Mouse (Mus musculus) kidney, embryonic 14.5 days (tissue): ENCODE measurements at regions not wholly inside any gene's neighbourhood (a gene's known extent, or its start where the extent isn't known, plus 50 kb on each side); places are given as distances from the start of the nearest gene placed in this dataset.

Source experiments
- ATAC-seq: fragments of 200-750 bp; cut with Nextera tagmentation; 2 replicates; pipeline ENCODE4 v1.8.0; 2017; ENCODE audit warnings: moderate number of reproducible peaks, mild to moderate bottlenecking, moderate TSS enrichment, moderate library complexity; ENCODE audit not compliant: low FRiP score, low TSS enrichment
- H3K27ac ChIP-seq: fragments of 300-500 bp; sonication (generic); 2 replicates; pipeline ENCODE4 v1.5.1; 2014; ENCODE audit warnings: low read depth, mild to moderate bottlenecking, low read length, moderate library complexity, mixed read lengths
- H3K27me3 ChIP-seq: fragments of 300-500 bp; sonication (generic); 2 replicates; pipeline ENCODE4 v1.6.1; 2014; ENCODE audit warnings: mild to moderate bottlenecking, low read length; ENCODE audit not compliant: control insufficient read depth, insufficient read depth
- H3K36me3 ChIP-seq: fragments of 300-500 bp; sonication (generic); 2 replicates; pipeline ENCODE4 v1.6.1; 2014; ENCODE audit warnings: low read length, mixed read lengths; ENCODE audit not compliant: control insufficient read depth, insufficient read depth
- H3K4me1 ChIP-seq: fragments of 300-500 bp; sonication (generic); 2 replicates; pipeline ENCODE4 v1.6.1; 2014; ENCODE audit warnings: low read length, mixed read lengths; ENCODE audit not compliant: control insufficient read depth, insufficient read depth
- H3K4me2 ChIP-seq: fragments of 300-500 bp; sonication (generic); replicated peaks from 2 replicates; pipeline ENCODE4 v1.6.1; 2014; ENCODE audit warnings: low read depth, mild to moderate bottlenecking, low read length
- H3K4me3 ChIP-seq: fragments of 300-500 bp; sonication (generic); 2 replicates; pipeline ENCODE4 v1.5.1; 2014; ENCODE audit warnings: mild to moderate bottlenecking, low read length
- H3K9ac ChIP-seq: fragments of 300-500 bp; sonication (generic); 2 replicates; pipeline ENCODE4 v1.6.1; 2014; ENCODE audit warnings: low read depth, mild to moderate bottlenecking, low read length, moderate library complexity
- H3K9me3 ChIP-seq: fragments of 300-500 bp; sonication (generic); 2 replicates; pipeline ENCODE4 v1.6.1; 2016; ENCODE audit warnings: low read length; ENCODE audit not compliant: control insufficient read depth
- WGBS: fragments of 180-500 bp; shearing (Covaris S2); extraction: QIAGEN DNeasy Blood & Tissue Kit; methylation state at CpG from one replicate; pipeline ENCODE4 v1.1.7; 2014; 5-methylcytosine and 5-hydroxymethylcytosine counted together

GRCm38 (mm10) chr14:101382838-101383237 lies 182.7 kb upstream of the Prr30 start:
- ATAC-seq = no peak
- H3K27me3 ChIP-seq = peaks cover 7% of the 10 kb centered on the region; the same call in 1 of the 2 replicates
- H3K4me3 ChIP-seq = no peak overlapping the region
- no peak overlapping the region for H3K27ac ChIP-seq
- no peaks in the 10 kb centered on the region for H3K4me1 ChIP-seq
- no peaks in the 10 kb centered on the region for H3K36me3 ChIP-seq
- no peak overlapping the region for H3K4me2 ChIP-seq
- no peaks in the 10 kb centered on the region for H3K9me3 ChIP-seq
- 33% methylated on average over 6 of the region's 6 CpGs for WGBS
- H3K9ac ChIP-seq = no peak overlapping the region

GRCm38 (mm10) chr14:101381943-101382342 lies 181.8 kb upstream of the Prr30 start:
- Histone ChIP-seq H3K27ac (no peak overlapping the region), H3K4me3 (no peak overlapping the region), H3K9me3 (no peaks in the 10 kb centered on the region), H3K36me3 (no peaks in the 10 kb centered on the region), H3K27me3 (peaks cover 7% of the 10 kb centered on the region; the same call in 1 of the 2 replicates), H3K9ac (no peak overlapping the region), H3K4me1 (no peaks in the 10 kb centered on the region), H3K4me2 (no peak overlapping the region)
- no peak for ATAC-seq
- 88% methylated on average over 2 of the region's 2 CpGs for WGBS

- H3K4me3 ChIP-seq = no peak overlapping the region; the same call in 1 of the 2 replicates
- H3K27me3 ChIP-seq = peaks cover 7% of the 10 kb centered on the region; the same call in 1 of the 2 replicates
- no peak overlapping the region for H3K27ac ChIP-seq
- H3K9me3 ChIP-seq = no peaks in the 10 kb centered on the region
- 48% methylated on average over 4 of the region's 4 CpGs for WGBS
- 0 out of 2 replicates have a peak overlapping the region, but pooled peaks have one; percentile 8 for H3K9ac ChIP-seq
- H3K4me1 ChIP-seq = no peaks in the 10 kb centered on the region
- no peaks in the 10 kb centered on the region for H3K36me3 ChIP-seq
- 0 out of 2 replicates have a peak, but pooled peaks have one; percentile 18 for ATAC-seq
- H3K4me2 ChIP-seq = peak overlapping the region; percentile 35; the same call in 1 of the 2 replicates
Observed at GRCm38 (mm10) chr14:101379663-101380006, 179.5 kb upstream of the Prr30 start.

GRCm38 (mm10) chr14:101378965-101379662 lies 179.0 kb upstream of the Prr30 start:
- H3K9me3 ChIP-seq = no peaks in the 10 kb centered on the region
- H3K4me2 ChIP-seq = peak overlapping the region; percentile 35
- H3K27ac ChIP-seq = no peak overlapping the region
- H3K36me3 ChIP-seq = no peaks in the 10 kb centered on the region
- H3K4me3 ChIP-seq = peak overlapping the region; percentile 20; the same call in 1 of the 2 replicates
- no peaks in the 10 kb centered on the region for H3K4me1 ChIP-seq
- 29% methylated on average over 21 of the region's 21 CpGs for WGBS
- ATAC-seq = peak; percentile 91
- H3K9ac ChIP-seq = 0 out of 2 replicates have a peak overlapping the region, but pooled peaks have one; percentile 8
- peaks cover 7% of the 10 kb centered on the region; the same call in 1 of the 2 replicates for H3K27me3 ChIP-seq

GRCm38 (mm10) chr14:101378545-101378944 lies 178.4 kb upstream of the Prr30 start:
- H3K4me2 ChIP-seq = no peak overlapping the region
- ATAC-seq = no peak

GRCm38 (mm10) chr14:101376690-101377089 lies 176.6 kb upstream of the Prr30 start:
- ATAC-seq = no peak
- WGBS = 78% methylated on average over 1 of the region's 1 CpGs
- Histone ChIP-seq H3K9me3 (no peaks in the 10 kb centered on the region), H3K4me2 (no peak overlapping the region), H3K4me3 (no peak overlapping the region), H3K9ac (no peak overlapping the region), H3K4me1 (no peaks in the 10 kb centered on the region), H3K36me3 (no peaks in the 10 kb centered on the region), H3K27me3 (peaks cover 4% of the 10 kb centered on the region; the same call in 1 of the 2 replicates), H3K27ac (no peak overlapping the region)

More at GRCm38 (mm10) chr14:101378545-101378944, 178.4 kb upstream of the Prr30 start:
- Histone ChIP-seq H3K4me1 (no peaks in the 10 kb centered on the region), H3K27ac (no peak overlapping the region), H3K9ac (no peak overlapping the region), H3K9me3 (no peaks in the 10 kb centered on the region), H3K36me3 (no peaks in the 10 kb centered on the region), H3K27me3 (peaks cover 7% of the 10 kb centered on the region; the same call in 1 of the 2 replicates), H3K4me3 (no peak overlapping the region)
- WGBS = 84% methylated on average over 8 of the region's 8 CpGs

GRCm38 (mm10) chr14:101375833-101376232 lies 175.7 kb upstream of the Prr30 start:
- no peak overlapping the region for H3K27ac ChIP-seq
- no peak overlapping the region for H3K4me3 ChIP-seq
- WGBS = 34% methylated on average over 6 of the region's 6 CpGs
- H3K27me3 ChIP-seq = peaks cover 4% of the 10 kb centered on the region; the same call in 1 of the 2 replicates
- no peak overlapping the region for H3K4me2 ChIP-seq
- H3K9ac ChIP-seq = no peak overlapping the region
- H3K4me1 ChIP-seq = no peaks in the 10 kb centered on the region
- no peaks in the 10 kb centered on the region for H3K9me3 ChIP-seq
- no peaks in the 10 kb centered on the region for H3K36me3 ChIP-seq
- ATAC-seq = peak; percentile 56; the same call in 1 of the 2 replicates

GRCm38 (mm10) chr14:101373864-101374263 lies 173.7 kb upstream of the Prr30 start:
- no peaks in the 10 kb centered on the region for H3K9me3 ChIP-seq
- no peak overlapping the region for H3K4me2 ChIP-seq
- WGBS = 93% methylated on average over 4 of the region's 4 CpGs
- H3K27me3 ChIP-seq = peaks cover 4% of the 10 kb centered on the region; the same call in 1 of the 2 replicates
- no peak for ATAC-seq
- H3K36me3 ChIP-seq = no peaks in the 10 kb centered on the region
- H3K4me3 ChIP-seq = no peak overlapping the region
- H3K9ac ChIP-seq = no peak overlapping the region
- H3K27ac ChIP-seq = no peak overlapping the region
- no peaks in the 10 kb centered on the region for H3K4me1 ChIP-seq

- no peaks in the 10 kb centered on the region for H3K27me3 ChIP-seq
- no peaks in the 10 kb centered on the region for H3K9me3 ChIP-seq
- no peaks in the 10 kb centered on the region for H3K36me3 ChIP-seq
- H3K4me3 ChIP-seq = no peak overlapping the region
- H3K4me2 ChIP-seq = no peak overlapping the region
- WGBS = 77% methylated on average over 2 of the region's 2 CpGs
- no peak overlapping the region for H3K9ac ChIP-seq
- no peaks in the 10 kb centered on the region for H3K4me1 ChIP-seq
- H3K27ac ChIP-seq = no peak overlapping the region
- ATAC-seq = no peak
Observed at GRCm38 (mm10) chr14:101359860-101360259, 159.7 kb upstream of the Prr30 start.
